Mouse (Mus musculus) monocyte, adult 5-6 weeks (primary cell): Measurements from ENCODE around the gene Cxcl10. TPM values are rescaled to one million over a fixed set of nuclear protein-coding genes. Genes with fewer than 3 reads are reported as not detected.
"Not testable (repeated sequence)": the region's sequence is repeated elsewhere in the genome, so short reads cannot be mapped to it uniquely, and the experiment has no call there.

Experiments used
- ATAC-seq: fragments of 153-309, 156-312 bp; replicated peaks from 2 replicates; pipeline ENCODE4 v1.8.0; 2017; ENCODE audit warnings: mild to moderate bottlenecking; ENCODE audit not compliant: low TSS enrichment, insufficient number of reproducible peaks, severe bottlenecking, poor library complexity, low FRiP score
- total RNA-seq: library from RNA; stranded (forward); fragments of 200-1000, 200-491, 200-594 nt; gene quantifications from 3 replicates; pipeline ENCODE4 v1.2.3, GENCODE M21; 2017

The Cxcl10 gene
- total RNA-seq, 1 experiment from 2014 or later: 0.95 TPM

- ATAC-seq: no peak
These were observed 22.2 kb upstream of the Cxcl10 start for GRCm38 (mm10) chr5:92370891-92371290.

DNA sequence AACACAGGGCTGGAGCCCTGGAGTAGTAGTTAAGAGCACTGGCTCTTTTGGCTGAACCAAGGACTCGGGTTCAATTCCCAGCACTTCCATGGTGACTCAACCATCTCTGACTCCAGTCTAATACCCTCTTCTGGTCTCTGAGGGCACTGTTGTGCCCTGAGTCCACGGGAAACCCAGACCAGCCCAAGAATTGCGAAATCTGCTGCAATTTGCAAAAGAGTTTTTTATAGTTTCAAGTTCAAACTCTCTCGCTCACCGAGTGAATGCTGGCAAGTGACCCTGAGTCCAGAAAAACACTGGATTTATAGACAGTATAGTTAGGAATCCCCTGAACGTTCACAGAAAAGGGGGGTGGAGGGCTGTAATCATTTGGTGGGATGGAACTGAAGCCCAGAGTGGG lies 21.7 kb upstream of the Cxcl10 start:
- no peak for ATAC-seq

DNA sequence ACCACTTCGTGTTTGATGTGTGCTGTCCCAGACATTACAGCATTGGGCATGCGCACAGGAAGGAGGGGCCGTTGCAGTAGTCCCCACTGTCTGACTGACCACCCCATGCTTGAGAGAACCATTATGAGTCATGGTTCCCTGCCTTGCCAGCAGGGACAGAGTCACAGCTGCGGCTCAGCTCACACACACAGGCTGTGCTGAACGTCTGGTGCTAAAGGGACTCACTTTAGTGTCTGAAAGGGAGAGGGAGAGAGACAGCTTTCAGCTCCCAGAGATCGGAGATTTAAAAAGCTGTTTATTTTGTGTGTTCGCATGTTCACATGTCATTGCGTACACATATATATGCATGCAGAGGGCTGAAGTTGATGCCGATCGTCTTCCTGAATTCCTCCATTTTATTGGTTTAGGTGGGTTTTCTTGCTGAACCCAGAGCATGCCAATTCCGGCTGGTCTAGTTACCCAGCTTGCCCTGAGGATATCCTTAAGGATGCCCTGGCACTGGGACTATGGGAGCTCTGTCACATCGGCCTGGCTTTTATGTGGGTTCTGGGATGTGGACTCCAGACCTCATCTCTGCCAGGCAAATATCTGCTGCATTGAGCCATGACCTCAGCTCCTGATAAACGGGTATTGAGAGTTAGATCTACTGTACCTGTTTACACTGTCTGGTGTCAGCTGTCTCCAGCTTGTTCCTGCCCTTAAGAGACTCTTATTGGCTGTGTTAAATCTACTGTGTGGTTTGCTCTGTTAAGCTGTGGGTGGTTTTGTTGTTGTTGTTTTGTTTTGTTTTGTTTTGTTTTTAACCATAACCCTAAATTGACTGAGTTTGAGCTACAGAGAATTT lies 20.7 kb upstream of the Cxcl10 start:
- no peak for ATAC-seq

GRCm38 (mm10) chr5:92368392-92368791 lies 19.7 kb upstream of the Cxcl10 start:
- no peak for ATAC-seq

DNA sequence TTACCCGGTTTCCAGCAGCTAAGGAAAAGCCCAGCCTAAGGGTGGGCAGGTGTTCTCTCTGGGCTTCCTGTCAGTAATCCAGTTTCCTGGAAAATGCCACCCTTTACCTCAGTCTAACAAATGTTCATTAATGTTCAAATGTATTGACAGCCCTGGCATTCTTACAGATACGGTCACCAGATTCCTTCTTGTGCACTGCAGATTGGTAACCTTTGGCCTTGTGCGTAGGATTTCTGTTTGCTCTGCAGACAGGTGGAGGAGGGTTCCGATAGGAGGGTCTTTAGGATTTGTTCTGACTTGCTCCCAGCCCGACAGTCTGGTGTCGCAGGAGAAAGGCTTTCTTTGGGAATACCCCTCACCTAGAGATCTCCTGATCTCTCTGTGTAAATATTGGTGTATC lies 17.9 kb upstream of the Cxcl10 start:
- no peak for ATAC-seq

- ATAC-seq: no peak
These were observed 16.5 kb upstream of the Cxcl10 start for GRCm38 (mm10) chr5:92365146-92365705.

DNA sequence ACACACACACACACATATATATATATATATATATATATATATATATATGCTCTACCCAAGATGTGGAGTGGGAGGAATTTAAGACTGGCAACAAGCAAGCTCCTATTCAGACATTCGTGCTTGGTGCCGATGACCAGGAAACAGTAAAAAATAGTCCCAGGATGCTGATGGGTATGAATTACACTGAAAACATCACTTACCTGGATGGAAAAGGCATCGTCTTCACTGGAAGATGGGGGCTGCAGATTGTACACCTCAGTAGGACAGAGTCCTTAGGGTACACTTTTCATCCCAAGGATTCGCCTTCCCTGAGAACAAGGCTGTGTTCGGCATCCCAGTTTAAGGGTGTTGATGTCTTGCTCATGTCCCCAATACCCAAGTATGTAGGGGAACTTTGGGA lies 15.3 kb upstream of the Cxcl10 start:
- no peak for ATAC-seq

GRCm38 (mm10) chr5:92363179-92363578 lies 14.5 kb upstream of the Cxcl10 start:
- no peak for ATAC-seq

DNA sequence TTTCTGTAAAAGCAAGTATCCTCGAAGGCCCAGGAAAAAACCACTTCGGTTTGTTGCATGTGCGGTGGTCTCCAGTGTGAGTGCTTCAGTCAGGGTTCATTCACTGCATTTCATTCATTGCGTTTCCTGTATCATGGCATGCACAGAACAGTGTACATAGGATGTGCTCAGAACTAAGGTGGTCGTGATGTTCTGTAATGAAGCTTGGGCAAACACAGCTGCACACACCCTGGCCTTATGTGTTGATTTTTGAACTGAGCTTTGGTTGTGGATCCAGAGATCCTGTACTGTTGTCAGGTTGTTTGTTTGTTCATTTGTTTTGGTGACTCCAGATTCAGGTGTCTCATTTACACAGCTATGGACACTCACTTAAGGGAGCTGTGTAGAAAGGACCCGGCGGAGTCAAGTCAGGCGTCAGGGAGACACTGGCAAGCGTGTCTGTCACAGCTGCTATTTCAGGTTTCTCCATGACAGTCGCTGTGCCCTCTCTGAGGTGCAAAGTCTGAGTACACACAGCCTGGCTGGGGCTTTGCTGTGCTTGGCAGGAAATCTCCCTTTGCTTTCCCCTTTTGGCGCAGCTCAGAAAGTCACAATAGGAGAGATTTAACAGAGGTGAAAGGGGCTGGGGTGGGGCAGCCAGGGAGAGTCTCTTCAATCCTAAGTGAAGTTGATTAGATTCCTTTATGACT lies 10.2 kb upstream of the Cxcl10 start:
- ATAC-seq: no peak

GRCm38 (mm10) chr5:92358033-92358432 lies 9.3 kb upstream of the Cxcl10 start:
- ATAC-seq: no peak

DNA sequence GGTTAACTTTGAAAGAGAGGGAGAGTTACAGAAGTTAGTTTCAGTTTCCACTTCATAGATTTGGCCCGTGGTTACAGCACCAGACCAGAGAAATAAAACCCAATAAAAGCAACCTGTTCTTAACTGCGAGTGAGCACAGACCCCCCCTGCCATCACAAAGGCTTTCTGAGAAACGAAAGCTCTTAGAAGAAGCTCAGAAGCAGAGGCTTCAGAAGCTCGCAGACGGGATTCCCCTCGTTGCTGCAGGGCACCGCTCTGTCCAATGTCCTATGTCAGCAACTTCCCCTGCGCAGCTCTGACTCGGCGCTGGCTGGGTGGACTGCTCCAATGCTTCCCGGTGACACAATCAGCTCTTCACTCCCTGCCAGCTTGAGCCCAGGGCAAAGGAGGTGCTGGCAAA lies 4.8 kb upstream of the Cxcl10 start:
- ATAC-seq: peak; percentile 80

- ATAC-seq: not testable (repeated sequence)
These were observed 4.0 kb upstream of the Cxcl10 start for GRCm38 (mm10) chr5:92352716-92353115.

DNA sequence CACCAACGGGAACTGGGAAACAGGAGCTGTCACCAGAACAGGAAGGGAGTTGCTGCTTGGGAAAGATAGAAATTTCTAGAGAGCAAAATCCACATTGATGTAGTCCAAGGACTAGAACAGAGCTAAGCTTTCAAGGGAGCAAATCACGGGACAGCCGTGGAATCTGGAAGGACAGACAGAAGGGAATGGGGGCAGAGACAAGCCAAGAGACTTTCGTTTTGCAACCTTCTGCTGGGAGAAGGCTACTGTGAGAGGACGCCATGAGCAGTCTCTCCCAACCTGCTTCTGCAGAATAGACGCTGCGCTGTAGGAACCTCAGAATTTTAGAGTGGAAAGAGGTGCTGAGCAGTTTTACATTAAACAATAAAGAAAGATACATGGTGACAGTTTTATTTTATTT lies 1.0 kb upstream of the Cxcl10 start:
- ATAC-seq: no peak

GRCm38 (mm10) chr5:92345006-92345405 lies 3.7 kb downstream of the Cxcl10 start:
- no peak for ATAC-seq

DNA sequence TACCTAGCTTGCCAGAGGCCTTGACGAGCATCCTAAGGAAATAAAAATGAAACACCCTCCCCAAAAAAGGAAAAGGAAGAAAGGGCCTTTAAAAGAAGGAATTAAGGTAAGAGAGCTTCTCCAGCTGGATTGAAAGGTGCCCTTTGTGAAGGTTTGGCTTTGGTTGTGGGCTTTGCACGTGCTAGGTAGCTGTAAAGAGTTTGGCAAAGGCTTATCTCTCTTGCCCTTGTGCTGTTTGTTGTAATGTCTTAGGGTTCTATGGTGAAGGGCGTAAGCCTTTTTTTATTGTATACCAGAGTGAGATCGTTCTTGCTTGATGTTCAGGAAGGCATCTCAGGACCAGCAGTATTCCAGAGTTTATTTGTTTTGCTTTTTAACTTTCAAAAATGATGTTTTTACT lies 8.1 kb downstream of the Cxcl10 start:
- no peak for ATAC-seq

- ATAC-seq: no peak
These were observed 11.9 kb downstream of the Cxcl10 start for GRCm38 (mm10) chr5:92336743-92337142.

DNA sequence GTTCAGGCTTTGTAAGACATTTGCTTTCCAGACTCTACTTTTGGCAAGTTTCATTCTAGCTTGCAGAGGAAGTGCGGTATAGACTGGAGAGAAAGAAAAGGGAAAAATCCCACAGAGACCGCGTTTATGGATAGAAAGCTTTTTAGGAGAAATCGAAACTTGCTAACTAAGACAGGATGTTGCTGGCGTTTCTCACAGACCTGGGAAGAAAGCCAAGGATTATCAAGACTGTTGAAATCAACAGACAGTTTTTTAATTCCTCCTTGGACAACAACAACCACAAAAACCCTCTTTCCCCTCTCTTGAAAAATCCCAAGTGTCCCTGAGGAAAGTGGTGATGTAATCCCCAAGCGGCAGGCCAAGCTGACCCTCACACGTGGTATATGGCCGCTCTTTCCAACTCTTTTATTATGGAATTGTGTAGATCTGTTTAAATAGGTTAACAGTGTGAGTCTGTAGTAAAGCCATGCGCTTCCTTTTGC lies 16.3 kb downstream of the Cxcl10 start:
- ATAC-seq: no peak

GRCm38 (mm10) chr5:92331635-92332338 lies 16.9 kb downstream of the Cxcl10 start, which contains the start of gene Art3:
Gene Art3, plus strand, starts transcription at chr5:92331827.
- no peak for ATAC-seq

DNA sequence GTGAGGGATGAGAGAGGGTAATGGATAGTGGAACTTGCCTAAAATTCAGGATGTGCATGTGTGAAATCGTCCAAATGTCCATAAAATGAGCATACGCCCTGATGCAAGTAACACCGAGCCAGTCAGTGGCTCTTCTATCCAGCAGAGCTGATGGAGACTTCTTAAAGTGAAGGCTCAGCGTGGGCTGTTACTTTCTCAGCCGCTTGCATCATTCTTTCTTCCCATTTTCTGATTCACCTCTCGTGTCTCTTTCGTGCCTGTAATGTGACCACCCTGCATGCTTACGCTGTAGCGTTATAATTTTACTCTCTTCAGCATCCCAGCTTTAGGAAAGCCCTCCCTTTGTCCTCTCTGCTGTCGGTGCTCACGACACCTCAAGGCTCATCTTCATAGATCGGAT lies 17.6 kb downstream of the Cxcl10 start:
- ATAC-seq: no peak
